Mouse (Mus musculus) embryonic facial prominence, embryonic 11.5 days (tissue): ENCODE data around the gene Rfpl4. TPM values are rescaled to one million over a fixed set of nuclear protein-coding genes. Genes with fewer than 3 reads are reported as not detected.

Experiments used
- ATAC-seq: fragments of 200-750 bp; cut with Nextera tagmentation; replicated peaks from 2 replicates; pipeline ENCODE4 v1.8.0; 2017; ENCODE audit warnings: low read depth; ENCODE audit not compliant: insufficient number of reproducible peaks, low FRiP score, low TSS enrichment
- DNase-seq: peaks from one replicate; pipeline ENCODE4 v3.0.0-alpha.2; 2015; ENCODE audit warnings: low spot score
- H3K27ac ChIP-seq: fragments of 300-500 bp; sonication (generic); replicated peaks from 2 replicates; pipeline ENCODE4 v1.5.1; 2014; ENCODE audit warnings: mild to moderate bottlenecking, low read depth, low read length, control low read depth
- H3K27me3 ChIP-seq: fragments of 300-500 bp; sonication (generic); 2 replicates; pipeline ENCODE4 v1.6.1; 2014; ENCODE audit warnings: mild to moderate bottlenecking, low read length, moderate library complexity, mixed read lengths; ENCODE audit not compliant: control insufficient read depth, insufficient read depth
- H3K36me3 ChIP-seq: fragments of 300-500 bp; sonication (generic); replicated peaks from 2 replicates; pipeline ENCODE4 v1.6.1; 2014; ENCODE audit warnings: low read depth, mild to moderate bottlenecking, low read length, moderate library complexity, mixed read lengths; ENCODE audit not compliant: control insufficient read depth, insufficient read depth
- H3K4me1 ChIP-seq: fragments of 300-500 bp; sonication (generic); 2 replicates; pipeline ENCODE4 v1.6.1; 2014; ENCODE audit warnings: low read length, mixed read lengths; ENCODE audit not compliant: control insufficient read depth, insufficient read depth
- H3K4me2 ChIP-seq: fragments of 300-500 bp; sonication (generic); 2 replicates; pipeline ENCODE4 v1.6.1; 2014; ENCODE audit warnings: low read depth, mild to moderate bottlenecking, control low read depth, low read length, moderate library complexity
- H3K4me3 ChIP-seq: fragments of 300-500 bp; sonication (generic); 2 replicates; pipeline ENCODE4 v1.5.1; 2014; ENCODE audit warnings: low read depth, low read length, control low read depth
- H3K9ac ChIP-seq: fragments of 300-500 bp; sonication (generic); replicated peaks from 2 replicates; pipeline ENCODE4 v1.6.1; 2014; ENCODE audit warnings: mild to moderate bottlenecking, control low read depth, low read length
- H3K9me3 ChIP-seq: fragments of 300-500 bp; sonication (generic); replicated peaks from 2 replicates; pipeline ENCODE4 v1.6.1; 2016; ENCODE audit warnings: mild to moderate bottlenecking, low read length, inconsistent platforms, mixed read lengths; ENCODE audit not compliant: control insufficient read depth
- WGBS: fragments of 180-500 bp; shearing (Covaris S2); extraction: QIAGEN DNeasy Blood & Tissue Kit; methylation state at CpG from one replicate; pipeline ENCODE4 v1.1.7; 2014; 5-methylcytosine and 5-hydroxymethylcytosine counted together
- polyA plus RNA-seq: library from polyadenylated mRNA; unstranded; fragments of >200 nt; fragmentation: Nextera tagmentation; extraction: Ambion mirVana; gene quantifications from 2 replicates; pipeline ENCODE4 v1.2.1, GENCODE M21; 2014

The Rfpl4 gene
- polyA plus RNA-seq, 1 experiment from 2014 or later, result not detected

- no peak overlapping the region for H3K27ac ChIP-seq
- H3K4me2 ChIP-seq, result no peak overlapping the region
- WGBS, result 85% methylated on average over 5 of the region's 5 CpGs
- H3K27me3 ChIP-seq, result no peaks in the 10 kb centered on the region
- no peaks in the 10 kb centered on the region for H3K9me3 ChIP-seq
- ATAC-seq, result no peak
- no peaks in the 10 kb centered on the region for H3K4me1 ChIP-seq
- DNase-seq, result no peak
- H3K36me3 ChIP-seq, result no peaks in the 10 kb centered on the region; the same call in none of the 2 replicates
- no peak overlapping the region for H3K4me3 ChIP-seq
- no peak overlapping the region for H3K9ac ChIP-seq
Observed at GRCm38 (mm10) chr7:5086921-5087440, 29.8 kb downstream of the Rfpl4 start.

GRCm38 (mm10) chr7:5085512-5085911 is 31.2 kb downstream of the Rfpl4 start:
- no peaks in the 10 kb centered on the region for H3K27me3 ChIP-seq
- no peak for ATAC-seq
- H3K36me3 ChIP-seq, result no peaks in the 10 kb centered on the region; the same call in none of the 2 replicates
- H3K4me3 ChIP-seq, result no peak overlapping the region
- H3K4me2 ChIP-seq, result no peak overlapping the region
- no peak overlapping the region for H3K9ac ChIP-seq
- no peaks in the 10 kb centered on the region for H3K9me3 ChIP-seq
- H3K4me1 ChIP-seq, result no peaks in the 10 kb centered on the region
- 100% methylated on average over 1 of the region's 1 CpGs for WGBS
- no peak for DNase-seq
- H3K27ac ChIP-seq, result no peak overlapping the region

- no peak for DNase-seq
- no peaks in the 10 kb centered on the region; the same call in none of the 2 replicates for H3K36me3 ChIP-seq
- H3K9ac ChIP-seq, result no peak overlapping the region
- no peak overlapping the region for H3K27ac ChIP-seq
- no peak overlapping the region for H3K4me3 ChIP-seq
- WGBS, result 92% methylated on average over 18 of the region's 18 CpGs
- no peaks in the 10 kb centered on the region for H3K27me3 ChIP-seq
- H3K9me3 ChIP-seq, result no peaks in the 10 kb centered on the region
- H3K4me2 ChIP-seq, result no peak overlapping the region
- no peaks in the 10 kb centered on the region for H3K4me1 ChIP-seq
- no peak for ATAC-seq
Observed at GRCm38 (mm10) chr7:5083325-5084105, 33.2 kb downstream of the Rfpl4 start.

GRCm38 (mm10) chr7:5081939-5082338 is 34.8 kb downstream of the Rfpl4 start:
- Histone ChIP-seq H3K4me2 (no peak overlapping the region), H3K4me1 (no peaks in the 10 kb centered on the region), H3K4me3 (no peak overlapping the region), H3K9ac (no peak overlapping the region), H3K27ac (no peak overlapping the region), H3K9me3 (no peaks in the 10 kb centered on the region), H3K36me3 (no peaks in the 10 kb centered on the region; the same call in none of the 2 replicates), H3K27me3 (no peaks in the 10 kb centered on the region)
- 95% methylated on average over 2 of the region's 2 CpGs for WGBS
- DNase-seq, result no peak
- no peak for ATAC-seq

- Histone ChIP-seq H3K27ac (no peak overlapping the region), H3K9me3 (no peaks in the 10 kb centered on the region), H3K27me3 (no peaks in the 10 kb centered on the region), H3K4me1 (no peaks in the 10 kb centered on the region), H3K36me3 (peaks cover under 1% of the 10 kb centered on the region), H3K9ac (peak overlapping the region; percentile 4; the same call in 1 of the 2 replicates), H3K4me2 (peak overlapping the region; percentile 69), H3K4me3 (peak overlapping the region; percentile 98)
- no peak for ATAC-seq
- DNase-seq, result no peak
- WGBS, result 80% methylated on average over 6 of the region's 6 CpGs
Observed at GRCm38 (mm10) chr7:5081241-5081640, 35.5 kb downstream of the Rfpl4 start.

- peak overlapping the region; percentile 89; the same call in 1 of the 2 replicates for H3K27ac ChIP-seq
- WGBS, result 23% methylated on average over 6 of the region's 6 CpGs
- H3K4me2 ChIP-seq, result peak overlapping the region; percentile 69
- H3K9ac ChIP-seq, result peak overlapping the region; percentile 96
- peaks cover 4% of the 10 kb centered on the region for H3K36me3 ChIP-seq
- no peaks in the 10 kb centered on the region for H3K27me3 ChIP-seq
- ATAC-seq (no peak), DNase-seq (no peak)
- H3K4me3 ChIP-seq, result peak overlapping the region; percentile 98
- H3K4me1 ChIP-seq, result no peaks in the 10 kb centered on the region
- H3K9me3 ChIP-seq, result no peaks in the 10 kb centered on the region
Observed at GRCm38 (mm10) chr7:5080815-5081214, 35.9 kb downstream of the Rfpl4 start.

- WGBS, result under 1% methylated on average over 79 of the region's 81 CpGs
- ATAC-seq (peak; percentile 96), DNase-seq (peak; percentile 97)
- Histone ChIP-seq H3K4me2 (peak within 1 kb of the TSS; percentile 69), H3K27ac (peak within 1 kb of the TSS; percentile 89), H3K4me3 (peak within 1 kb of the TSS; percentile 98), H3K4me1 (no peaks in the 10 kb centered on the region), H3K9ac (peak within 1 kb of the TSS; percentile 96), H3K9me3 (no peaks in the 10 kb centered on the region), H3K36me3 (peaks cover 4% of the 10 kb centered on the region), H3K27me3 (no peaks in the 10 kb centered on the region)
Observed at GRCm38 (mm10) chr7:5080010-5080751, 36.6 kb downstream of the Rfpl4 start, which contains the start of gene Epn1. Epn1 (plus strand) TSS chr7:5080235.
